In genomic region chr8:20296803-20297702, GRCm38 (mm10) we compare ENCODE assay signal across 8 mouse cellular contexts.
DNase-seq lines count a peak whose midpoint lies in the region; ATAC-seq lines count a peak whose summit lies in the region.
"Not testable (repeated sequence)": the region's sequence is repeated elsewhere in the genome, so short reads cannot be mapped to it uniquely, and the experiment has no call there.

No protein-coding gene starts in this region.

- peak overlapping the region; percentile 90 for H3K9ac ChIP-seq in intestine, embryonic 16.5 days (ENCODE audit: low read depth, low read length)

- intact Hi-C loops in left cerebral cortex, postnatal 36 days (cut with DNase I) = not testable (repeated sequence)

- H3K27ac ChIP-seq in intestine, embryonic 16.5 days (ENCODE audit: low read length) = peak overlapping the region; percentile 74
- peak overlapping the region; percentile 89 for H3K27ac ChIP-seq in midbrain, embryonic 10.5 days (replicated peaks)

- not testable (repeated sequence) for H3K9me3 ChIP-seq in intestine, embryonic 16.5 days (ENCODE audit: control insufficient read depth, low read length); midbrain, embryonic 10.5 days (replicated peaks)

- peak overlapping the region; percentile 66 for H3K4me3 ChIP-seq in intestine, embryonic 16.5 days (ENCODE audit: low read length)
- H3K4me3 ChIP-seq in midbrain, embryonic 10.5 days = peak overlapping the region; percentile 60

- DNase-seq in adrenal gland, adult 2 months = peak; percentile 86
- DNase-seq in embryo, embryonic 11 days = peak; percentile 86
- DNase-seq in gastrocnemius, postnatal 4 days (ENCODE audit: low spot score in 2 of 2) = peak; percentile 41 to 75
- DNase-seq in left cerebral cortex, postnatal 36 days (ENCODE audit: low spot score in 2 of 2) = peak; percentile 73 to 81
- peak; percentile 74 for DNase-seq in midbrain, embryonic 10.5 days (ENCODE audit: low spot score)
- DNase-seq in right cerebral cortex, postnatal 4 days = peak; percentile 63
- DNase-seq in yolk sac, embryonic 10.5 days (ENCODE audit: low spot score) = peak; percentile 81

- not testable (repeated sequence) for H3K27me3 ChIP-seq in intestine, embryonic 16.5 days (replicated peaks; ENCODE audit: control insufficient read depth, insufficient read depth, low read length); midbrain, embryonic 10.5 days (ENCODE audit: low read depth, poor library complexity, severe bottlenecking)

- ATAC-seq in intestine, embryonic 16.5 days = peak; percentile 100

- WGBS in intestine, embryonic 16.5 days = 7% methylated on average over 62 of the region's 73 CpGs
- 15% methylated on average over 70 of the region's 73 CpGs for WGBS in midbrain, embryonic 10.5 days

- peak overlapping the region; percentile 50 for H3K4me2 ChIP-seq in intestine, embryonic 16.5 days (ENCODE audit: low read depth, low read length)

- H3K4me1 ChIP-seq in intestine, embryonic 16.5 days (ENCODE audit: control insufficient read depth, insufficient read depth, low read length); midbrain, embryonic 10.5 days: not testable (repeated sequence)

- H3K36me3 ChIP-seq in intestine, embryonic 16.5 days (ENCODE audit: control insufficient read depth, insufficient read depth, low read length); midbrain, embryonic 10.5 days: not testable (repeated sequence)

Comparison
In these comparisons a context has a peak if more than half of its experiments do, and no peak if none do; other contexts are left out.
1. Peak in every context shown above with its lines: DNase-seq, ATAC-seq, H3K4me3 ChIP-seq and H3K27ac ChIP-seq.